Mouse (Mus musculus) intestine, embryonic 14.5 days (tissue): ENCODE data around the gene Olfr668. TPM values are rescaled to one million over a fixed set of nuclear protein-coding genes. Genes with fewer than 3 reads are reported as not detected.

Experiments used
- polyA plus RNA-seq: library from polyadenylated mRNA; unstranded; fragments of >200 nt; fragmentation: Nextera tagmentation; extraction: Ambion mirVana; gene quantifications from 2 replicates; pipeline ENCODE4 v1.2.1, GENCODE M21; 2014

Gene Olfr668
- polyA plus RNA-seq, 1 experiment from 2014 or later: not detected

Other genes with a start within 250 kb of the Olfr668 start
- gene Olfr661, start 241.6 kb downstream of the Olfr668 start, polyA plus RNA-seq: not detected in 2 replicates
- not detected in 2 replicates for gene Usp17le, start 150.6 kb downstream of the Olfr668 start, polyA plus RNA-seq
- gene Usp17lb, start 85.5 kb downstream of the Olfr668 start, polyA plus RNA-seq: not detected in 2 replicates
- gene Usp17la, start 71.0 kb downstream of the Olfr668 start, polyA plus RNA-seq: not detected in 2 replicates
- not detected in 2 replicates for gene Olfr665, start 50.0 kb downstream of the Olfr668 start, polyA plus RNA-seq
- gene Olfr666, start 32.1 kb downstream of the Olfr668 start, polyA plus RNA-seq: not detected in 2 replicates
- not detected in 2 replicates for gene Olfr667, start 6.6 kb downstream of the Olfr668 start, polyA plus RNA-seq
- gene Olfr669, start 6.2 kb upstream of the Olfr668 start, polyA plus RNA-seq: not detected in 2 replicates
- gene Olfr670, start 34.6 kb upstream of the Olfr668 start, polyA plus RNA-seq: not detected in 2 replicates
- not detected in 2 replicates for gene Olfr671, start 51.1 kb upstream of the Olfr668 start, polyA plus RNA-seq
- not detected in 2 replicates for gene Olfr672, start 74.0 kb upstream of the Olfr668 start, polyA plus RNA-seq
- not detected in 2 replicates for gene Olfr675, start 100.4 kb upstream of the Olfr668 start, polyA plus RNA-seq
- gene Olfr676, start 104.6 kb upstream of the Olfr668 start, polyA plus RNA-seq: not detected in 2 replicates
- gene Olfr677, start 123.3 kb upstream of the Olfr668 start, polyA plus RNA-seq: not detected in 2 replicates
- gene Olfr678, start 136.4 kb upstream of the Olfr668 start, polyA plus RNA-seq: not detected in 2 replicates
- gene Olfr679, start 153.1 kb upstream of the Olfr668 start, polyA plus RNA-seq: not detected in 2 replicates
- gene Olfr680-ps1, start 164.8 kb upstream of the Olfr668 start, polyA plus RNA-seq: not detected in 2 replicates
- not detected in 2 replicates for gene Olfr681, start 188.8 kb upstream of the Olfr668 start, polyA plus RNA-seq
- gene Olfr683, start 219.0 kb upstream of the Olfr668 start, polyA plus RNA-seq: not detected in 2 replicates
- not detected in 2 replicates for gene Olfr684, start 235.6 kb upstream of the Olfr668 start, polyA plus RNA-seq